Mouse (Mus musculus) C2C12 (cell line): ENCODE data around the gene Zfp451. TPM values are rescaled to one million over a fixed set of nuclear protein-coding genes. Genes with fewer than 3 reads are reported as not detected.

Experiments
- H3K27me3 ChIP-seq: one replicate; pipeline ENCODE4 v1.6.1; 2011; ENCODE audit not compliant: control insufficient read depth, insufficient read depth, insufficient read length
- H3K36me3 ChIP-seq: one replicate; pipeline ENCODE4 v1.6.1; 2011; ENCODE audit not compliant: control insufficient read depth, insufficient read depth
- H3K4me3 ChIP-seq: one replicate; pipeline ENCODE4 v1.5.1; 2011; ENCODE audit warnings: mild to moderate bottlenecking, control low read depth; ENCODE audit not compliant: poor library complexity, insufficient read depth, severe bottlenecking
- H3K79me2 ChIP-seq: one replicate; pipeline ENCODE4 v1.6.1; 2011; ENCODE audit not compliant: control insufficient read depth, insufficient read depth
- H3K79me3 ChIP-seq: one replicate; pipeline ENCODE4 v1.6.1; 2011; ENCODE audit warnings: low read depth, control low read depth
- H3ac ChIP-seq: one replicate; pipeline ENCODE3; 2011; ENCODE audit warnings: low read depth; ENCODE audit not compliant: control insufficient read depth, insufficient read length
- CEBPB ChIP-seq: IDR thresholded peaks from one replicate; pipeline ENCODE4 v1.6.1; 2011; ENCODE audit warnings: low read depth, mild to moderate bottlenecking, control low read depth, moderate library complexity
- CTCF ChIP-seq: IDR thresholded peaks from one replicate; pipeline ENCODE4 v1.5.1; 2011; ENCODE audit not compliant: control insufficient read depth, insufficient read depth, insufficient read length
- FOSL1 ChIP-seq: IDR thresholded peaks from one replicate; pipeline ENCODE4 v1.8.0; 2011; ENCODE audit warnings: mild to moderate bottlenecking, low read length; ENCODE audit not compliant: poor library complexity, insufficient read depth, severe bottlenecking
- MAX ChIP-seq: IDR thresholded peaks from one replicate; pipeline ENCODE4 v1.6.1; 2011; ENCODE audit warnings: mild to moderate bottlenecking, control low read depth
- MYOD1 ChIP-seq: IDR thresholded peaks from one replicate; pipeline ENCODE4 v1.6.1; 2011; ENCODE audit warnings: low read depth; ENCODE audit not compliant: control insufficient read depth, insufficient read length
- MYOG ChIP-seq: IDR thresholded peaks from one replicate; pipeline ENCODE4 v1.6.1; 2011; ENCODE audit not compliant: control insufficient read depth, insufficient read length; ENCODE audit errors: extremely low read depth
- USF1 ChIP-seq: IDR thresholded peaks from one replicate; pipeline ENCODE4 v1.6.1; 2011; ENCODE audit warnings: low read depth, mild to moderate bottlenecking, control low read depth, moderate library complexity
- polyA plus RNA-seq: library from polyadenylated mRNA; unstranded; fragments of >200 nt; fragmentation: generic; extraction: Trizol; gene quantifications from one replicate; pipeline ENCODE4 v1.2.1, GENCODE M21; 2012; ENCODE audit warnings: missing spikeins

Gene Zfp451
- polyA plus RNA-seq, 1 experiment: 5.3 TPM

- H3K79me3 ChIP-seq: peaks cover 10% of the 10 kb centered on the region
- no peak for TF ChIP-seq MYOD1
- no peak for TF ChIP-seq CTCF
- TF ChIP-seq MAX: no peak
- no peak for TF ChIP-seq CEBPB
- no peak for TF ChIP-seq USF1
- TF ChIP-seq FOSL1: no peak
- no peak for TF ChIP-seq MYOG
- peak overlapping the region; percentile 61 for H3K4me3 ChIP-seq
- peaks cover 31% of the 10 kb centered on the region for H3K36me3 ChIP-seq
- peak overlapping the region; percentile 93 for H3ac ChIP-seq
- H3K79me2 ChIP-seq: peaks cover 27% of the 10 kb centered on the region
- no peaks in the 10 kb centered on the region for H3K27me3 ChIP-seq
Measured at GRCm38 (mm10) chr1:33720231-33720630, 94.2 kb downstream of the Zfp451 start.

GRCm38 (mm10) chr1:33719733-33720225 lies 94.6 kb downstream of the Zfp451 start, which contains the start of gene Rab23:
Rab23 (plus strand) TSS chr1:33719887.
- Histone ChIP-seq H3K79me2 (peaks cover 27% of the 10 kb centered on the region), H3K4me3 (peak within 1 kb of the TSS; percentile 61), H3K36me3 (peaks cover 26% of the 10 kb centered on the region), H3K79me3 (peaks cover 10% of the 10 kb centered on the region), H3K27me3 (no peaks in the 10 kb centered on the region), H3ac (peak within 1 kb of the TSS; percentile 93)
- TF ChIP-seq MYOG: no peak
- TF ChIP-seq MAX: peak; percentile 28
- TF ChIP-seq USF1: no peak

GRCm38 (mm10) chr1:33717636-33718035 lies 96.8 kb downstream of the Zfp451 start:
- no peak overlapping the region for H3K4me3 ChIP-seq
- peaks cover 7% of the 10 kb centered on the region for H3K36me3 ChIP-seq
- H3ac ChIP-seq: no peak overlapping the region
- TF ChIP-seq MAX (no peak), MYOD1 (no peak), FOSL1 (no peak)
- H3K27me3 ChIP-seq: no peaks in the 10 kb centered on the region
- peaks cover 10% of the 10 kb centered on the region for H3K79me3 ChIP-seq
- H3K79me2 ChIP-seq: peaks cover 27% of the 10 kb centered on the region

GRCm38 (mm10) chr1:33714796-33715195 lies 99.6 kb downstream of the Zfp451 start:
- Histone ChIP-seq H3K27me3 (no peaks in the 10 kb centered on the region), H3K36me3 (no peaks in the 10 kb centered on the region), H3ac (no peak overlapping the region), H3K4me3 (no peak overlapping the region), H3K79me2 (no peaks in the 10 kb centered on the region), H3K79me3 (no peaks in the 10 kb centered on the region)
- TF ChIP-seq MAX (no peak), MYOD1 (no peak), CTCF (no peak), MYOG (no peak), USF1 (no peak), CEBPB (no peak), FOSL1 (no peak)

- no peak overlapping the region for H3ac ChIP-seq
- no peaks in the 10 kb centered on the region for H3K79me2 ChIP-seq
- TF ChIP-seq FOSL1: no peak
- TF ChIP-seq CTCF: no peak
- no peak for TF ChIP-seq MAX
- TF ChIP-seq CEBPB: no peak
- no peak for TF ChIP-seq MYOG
- no peak for TF ChIP-seq USF1
- TF ChIP-seq MYOD1: no peak
- H3K27me3 ChIP-seq: no peaks in the 10 kb centered on the region
- no peaks in the 10 kb centered on the region for H3K79me3 ChIP-seq
- H3K36me3 ChIP-seq: no peaks in the 10 kb centered on the region
- H3K4me3 ChIP-seq: no peak overlapping the region
Measured at GRCm38 (mm10) chr1:33712026-33712425, 102.4 kb downstream of the Zfp451 start.

Other genes with a start within 250 kb of the Zfp451 start
- 22.5 TPM for gene Prim2, start 144.8 kb downstream of the Zfp451 start, polyA plus RNA-seq
- gene Rab23, start 94.7 kb downstream of the Zfp451 start, polyA plus RNA-seq: 13.5 TPM
- gene Bag2, start 56.8 kb downstream of the Zfp451 start, polyA plus RNA-seq: 52.0 TPM
- gene Bend6, start 93.2 kb upstream of the Zfp451 start, polyA plus RNA-seq: 5.2 TPM
- gene Dst, start 93.6 kb upstream of the Zfp451 start, polyA plus RNA-seq: 26.5 TPM